Mouse (Mus musculus) olfactory bulb, adult 2 months (tissue): ENCODE data around the gene Ntm.

ENCODE experiments used
- CTCF ChIP-seq: fragments of 200-500 bp; IDR thresholded peaks from 2 replicates; pipeline ENCODE4 v1.5.1; 2012; ENCODE audit warnings: low read depth, mild to moderate bottlenecking, low read length, moderate library complexity; ENCODE audit not compliant: insufficient read depth
- POLR2A ChIP-seq: fragments of 200-500 bp; IDR thresholded peaks from 2 replicates; pipeline ENCODE4 v1.6.1; 2012; ENCODE audit warnings: mild to moderate bottlenecking, low read depth, low read length, moderate library complexity; ENCODE audit not compliant: insufficient read depth

- TF ChIP-seq CTCF (no peak), POLR2A (no peak)
Observed at GRCm38 (mm10) chr9:29390796-29391517, 572.0 kb downstream of the Ntm start.
